Comparison of ENCODE assay signal across 23 mouse cellular contexts in the genomic region with DNA sequence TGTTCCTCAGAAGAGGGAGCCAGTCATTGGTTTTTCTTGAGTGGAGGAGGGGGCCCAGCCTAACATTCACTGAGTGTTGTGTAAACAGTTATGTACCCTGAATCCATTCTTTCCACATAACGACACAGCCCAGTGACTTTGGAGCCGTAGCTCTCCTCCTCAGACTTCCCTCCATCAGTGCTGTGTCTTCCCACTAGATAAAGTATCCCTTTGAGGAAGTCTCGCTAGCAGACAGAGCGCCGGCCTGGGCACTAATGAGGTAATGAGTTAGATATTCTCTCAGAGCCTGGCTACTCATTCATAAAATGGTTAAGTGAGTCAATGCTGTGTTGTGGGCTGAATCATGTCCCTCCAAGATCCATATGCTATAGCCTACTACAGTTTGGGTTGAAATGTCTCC.
DNase-seq lines count a peak whose midpoint lies in the region; ATAC-seq and TF ChIP-seq lines count a peak whose summit lies in the region.
"Had no signal": no experiment of that assay in that cellular context is flagged by ENCODE, and none has a peak within 500 bp of the region (broad histone marks: within the 10 kb centered on the region; RNA-seq: fewer than 3 reads in every experiment).

No protein-coding gene starts in this region.

- no peak overlapping the region for H3K27ac ChIP-seq in midbrain, embryonic 11.5 days (ENCODE audit: low read depth, low read length)
- H3K27ac ChIP-seq: heart, adult 2 months; hindbrain, postnatal 0 days; intestine, embryonic 15.5 days; lung, embryonic 15.5 days; midbrain, embryonic 10.5 days; neural tube, embryonic 12.5 days had no signal

- 83% methylated on average over 5 of the region's 5 CpGs for WGBS in midbrain, embryonic 11.5 days

- TF ChIP-seq CTCF in Patski (IDR thresholded peaks at IDR 0.05), result no peak

- H3K9ac ChIP-seq in midbrain, embryonic 11.5 days (ENCODE audit: low read length), result no peak overlapping the region
- H3K9ac ChIP-seq: intestine, embryonic 15.5 days; lung, embryonic 15.5 days; neural tube, embryonic 12.5 days had no signal

- no peaks in the 10 kb centered on the region for H3K27me3 ChIP-seq in Patski
- no peaks in the 10 kb centered on the region for H3K27me3 ChIP-seq in midbrain, embryonic 11.5 days (ENCODE audit: control insufficient read depth, insufficient read depth, low read length)
- H3K27me3 ChIP-seq: intestine, embryonic 15.5 days; lung, embryonic 15.5 days; neural tube, embryonic 12.5 days had no signal

- H3K9me3 ChIP-seq in midbrain, embryonic 11.5 days (ENCODE audit: control insufficient read depth, low read length), result no peaks in the 10 kb centered on the region
- H3K9me3 ChIP-seq: intestine, embryonic 15.5 days; lung, embryonic 15.5 days; midbrain, embryonic 10.5 days; neural tube, embryonic 12.5 days had no signal

- H3K4me1 ChIP-seq in midbrain, embryonic 11.5 days (ENCODE audit: control insufficient read depth, insufficient read depth, low read length), result no peaks in the 10 kb centered on the region
- H3K4me1 ChIP-seq: intestine, embryonic 15.5 days; lung, embryonic 15.5 days had no signal

- CTCF ChIA-PET in Patski (lab: Charles Lee), result interaction anchor here (1.3 to 1.5 kb wide), 2 partner anchors 9 to 24 kb away, joined by 3 to 4 read pairs; no protein-coding TSS in a partner anchor

- in situ Hi-C loops in Patski (cut with MboI; ENCODE audit: low pct_unique_long_range_greater_than_20kb), result no loop called here

- no peak overlapping the region for H3K4me3 ChIP-seq in midbrain, embryonic 11.5 days (ENCODE audit: low read depth, low read length)
- H3K4me3 ChIP-seq: heart, adult 2 months; intestine, embryonic 15.5 days; lung, embryonic 15.5 days; midbrain, embryonic 10.5 days; myocyte; neural tube, embryonic 12.5 days had no signal

- DNase-seq in heart, adult 11 months, result peak; percentile 73
- DNase-seq in heart, adult 8-10 months (ENCODE audit: low spot score), result no peak
- DNase-seq in Patski (ENCODE audit: low read depth, low spot score), result no peak
- DNase-seq in kidney, adult 8-10 months, result peak; percentile 36 to 48
- DNase-seq in kidney, postnatal 14 days, result peak; percentile 24
- DNase-seq in midbrain, embryonic 11.5 days (ENCODE audit: low spot score, missing footprints), result no peak
- DNase-seq in left cerebral cortex, adult 11 months (ENCODE audit: low spot score), result no peak
- DNase-seq: adrenal gland, postnatal 25 days; cerebellum, adult 11-12 months; cerebellum, adult 9-11 months; gastrocnemius, postnatal 36 days; heart, adult 2 months; heart, postnatal 14 days; layer of hippocampus, adult 9-11 months; liver; right cerebral cortex, postnatal 4 days had no signal

- 0 out of 2 replicates have a peak, but pooled peaks cover 3% of the 10 kb centered on the region for H3K36me3 ChIP-seq in midbrain, embryonic 11.5 days (ENCODE audit: control insufficient read depth, insufficient read depth, low read length)

- ATAC-seq in Patski, result peak; percentile 89
- ATAC-seq in midbrain, embryonic 11.5 days (ENCODE audit: low FRiP score), result no peak
- ATAC-seq: forebrain, embryonic 14.5 days; hindbrain, postnatal 0 days; intestine, embryonic 15.5 days had no signal

- POLR2A ChIA-PET in Patski (lab: Charles Lee), result interaction anchor here (0.9 kb wide), 1 partner anchor 13 kb away, joined by 6 read pairs; no protein-coding TSS in a partner anchor

- H3K4me2 ChIP-seq in midbrain, embryonic 11.5 days, result no peak overlapping the region
- H3K4me2 ChIP-seq: intestine, embryonic 15.5 days; lung, embryonic 15.5 days; neural tube, embryonic 12.5 days had no signal

Comparison
In these comparisons a context has a peak if more than half of its experiments do, and no peak if none do; other contexts are left out.
1. DNase-seq: peak in heart, adult 11 months (single experiment), kidney, adult 8-10 months (2 of 2) and kidney, postnatal 14 days (single experiment); none in heart, adult 8-10 months (single experiment), Patski (single experiment), midbrain, embryonic 11.5 days (single experiment) and left cerebral cortex, adult 11 months (single experiment).